Mouse (Mus musculus): ENCODE measurements around the gene Tmod1. TPM values are rescaled to one million over a fixed set of nuclear protein-coding genes. Genes with fewer than 3 reads are reported as not detected.

Tmod1 gene
- polyA plus RNA-seq, 1 experiment = 7.0 TPM

- no peak for DNase-seq (ENCODE audit: low spot score)
These were observed 14.8 kb downstream of the Tmod1 start for GRCm38 (mm10) chr4:46053323-46054107.

- DNase-seq (ENCODE audit: low spot score) = no peak
These were observed 17.4 kb downstream of the Tmod1 start for GRCm38 (mm10) chr4:46056163-46056562.

GRCm38 (mm10) chr4:46061259-46061962 is 22.7 kb downstream of the Tmod1 start:
- DNase-seq (ENCODE audit: low spot score) = no peak

- DNase-seq (ENCODE audit: low spot score) = no peak
These were observed 25.1 kb downstream of the Tmod1 start for GRCm38 (mm10) chr4:46063841-46064240.

GRCm38 (mm10) chr4:46064263-46064662 is 25.5 kb downstream of the Tmod1 start:
- DNase-seq (ENCODE audit: low spot score) = no peak

- no peak for DNase-seq (ENCODE audit: low spot score)
These were observed 26.2 kb downstream of the Tmod1 start for GRCm38 (mm10) chr4:46064961-46065360.

GRCm38 (mm10) chr4:46065695-46066340 is 27.1 kb downstream of the Tmod1 start:
- DNase-seq (ENCODE audit: low spot score) = no peak

- no peak for DNase-seq (ENCODE audit: low spot score)
These were observed 29.3 kb downstream of the Tmod1 start for GRCm38 (mm10) chr4:46068060-46068459.

- no peak for DNase-seq (ENCODE audit: low spot score)
These were observed 29.8 kb downstream of the Tmod1 start for GRCm38 (mm10) chr4:46068573-46068972.

GRCm38 (mm10) chr4:46069851-46070482 is 31.2 kb downstream of the Tmod1 start:
- no peak for DNase-seq (ENCODE audit: low spot score)

GRCm38 (mm10) chr4:46072631-46073030 is 33.9 kb downstream of the Tmod1 start:
- DNase-seq (ENCODE audit: low spot score) = no peak

GRCm38 (mm10) chr4:46073736-46074135 is 35.0 kb downstream of the Tmod1 start:
- no peak for DNase-seq (ENCODE audit: low spot score)

- no peak for DNase-seq (ENCODE audit: low spot score)
These were observed 36.9 kb downstream of the Tmod1 start for GRCm38 (mm10) chr4:46075664-46076063.

- no peak for DNase-seq (ENCODE audit: low spot score)
These were observed 38.2 kb downstream of the Tmod1 start for GRCm38 (mm10) chr4:46076892-46077291.

- no peak for DNase-seq (ENCODE audit: low spot score)
These were observed 41.5 kb downstream of the Tmod1 start for GRCm38 (mm10) chr4:46080261-46080660.

- no peak for DNase-seq (ENCODE audit: low spot score)
These were observed 43.8 kb downstream of the Tmod1 start for GRCm38 (mm10) chr4:46082555-46082954.

GRCm38 (mm10) chr4:46084416-46085172 is 45.9 kb downstream of the Tmod1 start:
- DNase-seq (ENCODE audit: low spot score) = no peak

GRCm38 (mm10) chr4:46085223-46085811 is 46.6 kb downstream of the Tmod1 start:
- no peak for DNase-seq (ENCODE audit: low spot score)

GRCm38 (mm10) chr4:46086718-46087426 is 48.1 kb downstream of the Tmod1 start:
- no peak for DNase-seq (ENCODE audit: low spot score)

GRCm38 (mm10) chr4:46087427-46087771 is 48.7 kb downstream of the Tmod1 start:
- DNase-seq (ENCODE audit: low spot score) = no peak

GRCm38 (mm10) chr4:46087852-46088251 is 49.1 kb downstream of the Tmod1 start:
- no peak for DNase-seq (ENCODE audit: low spot score)

Data from urinary bladder, adult 2 months (tissue).